Mouse (Mus musculus) CH12.LX (cell line): ENCODE measurements around the gene Ccdc167. TPM values are rescaled to one million over a fixed set of nuclear protein-coding genes. Genes with fewer than 3 reads are reported as not detected.

Source experiments
- DNase-seq: peaks from one replicate; pipeline ENCODE4 v3.0.0-alpha.2; 2013; ENCODE audit errors: extremely low read depth
- H3K27ac ChIP-seq: 2 replicates; pipeline ENCODE4 v1.5.1; 2012; ENCODE audit warnings: low read depth, mild to moderate bottlenecking, control low read depth, moderate library complexity; ENCODE audit not compliant: insufficient read depth
- H3K27me3 ChIP-seq: replicated peaks from 2 replicates; pipeline ENCODE3; 2012; ENCODE audit warnings: inconsistent platforms
- H3K36me3 ChIP-seq, 2 experiments: replicated peaks in 1 of 2; 2 replicates each; pipeline versions ENCODE3 to v1.6.1; 2012; ENCODE audit warnings: inconsistent platforms in 1 of 2, low read length in 1 of 2, mild to moderate bottlenecking in 1 of 2, mixed read lengths in 1 of 2, moderate library complexity in 1 of 2; ENCODE audit not compliant: control insufficient read depth in 1 of 2, insufficient read depth in 1 of 2
- H3K4me1 ChIP-seq, 2 experiments: 2 replicates each; pipeline ENCODE4 v1.6.1; 2012; ENCODE audit warnings: inconsistent platforms in 1 of 2, moderate library complexity in 1 of 2; ENCODE audit not compliant: insufficient read depth in 2 of 2, control insufficient read depth in 1 of 2
- H3K4me2 ChIP-seq: 2 replicates; pipeline ENCODE4 v1.6.1; 2012; ENCODE audit warnings: low read depth, mild to moderate bottlenecking, control low read depth; ENCODE audit not compliant: poor library complexity, insufficient read depth, severe bottlenecking
- H3K4me3 ChIP-seq, 3 experiments: fragments of 150-350 bp in 1 of 3; sonication (generic) in 1 of 3; replicated peaks in 1 of 3; 2 replicates each; pipeline versions ENCODE3 to v1.5.1; 2011 to 2012; ENCODE audit warnings: low read depth in 2 of 3, low read length in 2 of 3, mild to moderate bottlenecking in 2 of 3, moderate library complexity in 2 of 3, control low read depth in 1 of 3, improper control_type of control experiment in 1 of 3, inconsistent platforms in 1 of 3, mixed read lengths in 1 of 3; ENCODE audit not compliant: poor library complexity in 1 of 3
- H3K79me2 ChIP-seq: replicated peaks from 2 replicates; pipeline ENCODE4 v1.6.1; 2012; ENCODE audit warnings: mild to moderate bottlenecking, moderate library complexity; ENCODE audit not compliant: control insufficient read depth, poor library complexity, insufficient read depth, severe bottlenecking; ENCODE audit errors: extremely low read depth
- H3K9ac ChIP-seq: 2 replicates; pipeline ENCODE4 v1.6.1; 2012; ENCODE audit warnings: low read depth, mild to moderate bottlenecking, control low read depth, moderate library complexity; ENCODE audit not compliant: insufficient read depth
- H3K9me3 ChIP-seq: replicated peaks from 2 replicates; pipeline ENCODE3; 2012; ENCODE audit warnings: low read length, inconsistent platforms, mixed read lengths
- BHLHE40 ChIP-seq: IDR thresholded peaks from 2 replicates; pipeline ENCODE4 v1.6.1; 2011; ENCODE audit warnings: mild to moderate bottlenecking, low read depth, low read length, improper control_type of control experiment
- CHD1 ChIP-seq: IDR thresholded peaks from 2 replicates; pipeline ENCODE4 v1.6.1; 2012; ENCODE audit warnings: low read depth, low read length, improper control_type of control experiment, inconsistent platforms
- CTCF ChIP-seq, 2 experiments: IDR thresholded peaks in 1 of 2; conservative IDR thresholded peaks in 1 of 2; 2 replicates each; pipeline ENCODE4 v1.5.1; 2011 to 2012; ENCODE audit warnings: low read depth in 2 of 2, low read length in 2 of 2, improper control_type of control experiment in 1 of 2, inconsistent platforms in 1 of 2, mild to moderate bottlenecking in 1 of 2, moderate library complexity in 1 of 2
- E2F4 ChIP-seq: IDR thresholded peaks from 2 replicates; pipeline ENCODE4 v1.6.1; 2011; ENCODE audit warnings: low read depth, low read length, improper control_type of control experiment; ENCODE audit not compliant: insufficient replicate concordance
- ELF1 ChIP-seq: IDR thresholded peaks from 2 replicates; pipeline ENCODE4 v1.6.1; 2014; ENCODE audit warnings: low read depth, mild to moderate bottlenecking, inconsistent platforms, low read length, improper control_type of control experiment
- EP300 ChIP-seq: IDR thresholded peaks from 2 replicates; pipeline ENCODE4 v1.6.1; 2011; ENCODE audit warnings: low read length, improper control_type of control experiment
- GABPA ChIP-seq: IDR thresholded peaks from 2 replicates; pipeline ENCODE4 v1.6.1; 2012; ENCODE audit warnings: low read depth, low read length, improper control_type of control experiment, inconsistent platforms; ENCODE audit not compliant: insufficient replicate concordance
- HCFC1 ChIP-seq: IDR thresholded peaks from 2 replicates; pipeline ENCODE4 v1.6.1; 2012; ENCODE audit warnings: low read depth, mild to moderate bottlenecking, inconsistent platforms, low read length, improper control_type of control experiment
- JUN ChIP-seq: IDR thresholded peaks from 2 replicates; pipeline ENCODE4 v1.6.1; 2011; ENCODE audit warnings: low read depth, mild to moderate bottlenecking, low read length, improper control_type of control experiment, moderate library complexity; ENCODE audit not compliant: insufficient read depth
- KAT2A ChIP-seq: IDR thresholded peaks from 2 replicates; pipeline ENCODE4 v1.6.1; 2012; ENCODE audit warnings: low read length, improper control_type of control experiment, inconsistent platforms; ENCODE audit not compliant: insufficient replicate concordance
- MAZ ChIP-seq: IDR thresholded peaks from 2 replicates; pipeline ENCODE4 v1.6.1; 2012; ENCODE audit warnings: low read depth, mild to moderate bottlenecking, inconsistent platforms, low read length, improper control_type of control experiment, moderate library complexity
- MXI1 ChIP-seq: IDR thresholded peaks from 2 replicates; pipeline ENCODE4 v1.6.1; 2011; ENCODE audit warnings: mild to moderate bottlenecking, low read depth, low read length, improper control_type of control experiment
- MYC ChIP-seq: IDR thresholded peaks from 2 replicates; pipeline ENCODE4 v1.6.1; 2011; ENCODE audit warnings: low read depth, mild to moderate bottlenecking, improper control_type of control experiment, low read length
- PAX5 ChIP-seq: IDR thresholded peaks from 2 replicates; pipeline ENCODE4 v1.6.1; 2012; ENCODE audit warnings: low read length, inconsistent platforms, mixed read lengths
- POLR2A ChIP-seq: IDR thresholded peaks from 2 replicates; pipeline ENCODE4 v1.6.1; 2011; ENCODE audit warnings: low read depth, mild to moderate bottlenecking, improper control_type of control experiment, low read length
- RCOR1 ChIP-seq: conservative IDR thresholded peaks from 2 replicates; pipeline ENCODE4 v1.6.1; 2012; ENCODE audit warnings: low read depth, mild to moderate bottlenecking, inconsistent platforms, low read length, improper control_type of control experiment
- SMC3 ChIP-seq: IDR thresholded peaks from 2 replicates; pipeline ENCODE4 v1.6.1; 2011; ENCODE audit warnings: low read depth, low read length, improper control_type of control experiment
- UBTF ChIP-seq: IDR thresholded peaks from 2 replicates; pipeline ENCODE4 v1.6.1; 2012; ENCODE audit warnings: low read depth, mild to moderate bottlenecking, inconsistent platforms, low read length, improper control_type of control experiment, moderate library complexity
- ZC3H11A ChIP-seq: IDR thresholded peaks from 2 replicates; pipeline ENCODE4 v1.6.1; 2012; ENCODE audit warnings: low read depth, mild to moderate bottlenecking, inconsistent platforms, low read length, improper control_type of control experiment
- ZKSCAN1 ChIP-seq: IDR thresholded peaks from 2 replicates; pipeline ENCODE4 v1.6.1; 2012; ENCODE audit warnings: low read depth, inconsistent platforms, low read length, improper control_type of control experiment, borderline replicate concordance
- dilution Hi-C: fragments of 300-500 bp; cut with MboI; formaldehyde crosslinking; loops from 2 replicates; pipeline ENCODE4 v1.14.3; 2020; ENCODE audit warnings: low sequenced_read_pairs; ENCODE audit not compliant: extremely low pct_unique_long_range_greater_than_20kb, extremely low pct_ligation_motif_present
- in situ Hi-C: fragments of 300-500 bp; cut with MboI; formaldehyde crosslinking; loops from 3 replicates; pipeline ENCODE4 v1.14.3; 2019; ENCODE audit warnings: low sequenced_read_pairs, low pct_ligation_motif_present, low pct_unique_long_range_greater_than_20kb, mixed read lengths
- polyA plus RNA-seq: library from polyadenylated mRNA; unstranded; fragments of >175 nt; gene quantifications from 2 replicates; pipeline ENCODE4 v1.2.1, GENCODE M21; 2012; ENCODE audit warnings: low read depth; ENCODE audit not compliant: insufficient read length
- total RNA-seq, 2 experiments: library from RNA; depleted of rRNA; stranded (reverse); fragments of 300-350 nt in 1 of 2; fragments of >200 nt in 1 of 2; gene quantifications; 2 replicates each; pipeline ENCODE4 v1.2.3; 2012 to 2014

Ccdc167 gene
- total and polyA plus RNA-seq, 3 experiments: 8.8 to 18.7 (median 12.0) TPM

GRCm38 (mm10) chr17:29696940-29697339 is 19.9 kb downstream of the Ccdc167 start:
- in situ Hi-C loops: no loop called here
- Histone ChIP-seq H3K27me3 (no peaks in the 10 kb centered on the region), H3K4me3 (no peak overlapping the region), H3K79me2 (no peaks in the 10 kb centered on the region), H3K36me3 (peaks cover 79 to 90% of the 10 kb centered on the region in 2 experiments), H3K4me1 (peaks cover 9 to 80% of the 10 kb centered on the region in 2 experiments), H3K9ac (no peak overlapping the region), H3K9me3 (no peaks in the 10 kb centered on the region), H3K27ac (no peak overlapping the region), H3K4me2 (no peak overlapping the region)
- TF ChIP-seq MYC (no peak), SMC3 (no peak), POLR2A (no peak), HCFC1 (no peak), MXI1 (no peak), PAX5 (no peak), ZKSCAN1 (no peak), GABPA (no peak), JUN (no peak), BHLHE40 (no peak), ZC3H11A (no peak), E2F4 (no peak), MAZ (no peak)
- dilution Hi-C loops: no loop called here
- DNase-seq: no peak

GRCm38 (mm10) chr17:29694516-29694915 is 22.3 kb downstream of the Ccdc167 start:
- Histone ChIP-seq H3K36me3 (peaks cover 75 to 89% of the 10 kb centered on the region in 2 experiments), H3K27me3 (no peaks in the 10 kb centered on the region), H3K9me3 (no peaks in the 10 kb centered on the region), H3K9ac (no peak overlapping the region), H3K4me1 (peaks cover 9 to 62% of the 10 kb centered on the region in 2 experiments), H3K4me2 (no peak overlapping the region), H3K4me3 (no peak overlapping the region), H3K79me2 (no peaks in the 10 kb centered on the region), H3K27ac (no peak overlapping the region)
- dilution Hi-C loops (no loop called here), in situ Hi-C loops (no loop called here)
- TF ChIP-seq HCFC1 (no peak), ZKSCAN1 (no peak), CHD1 (no peak), ELF1 (no peak), E2F4 (no peak), UBTF (no peak), MXI1 (no peak), KAT2A (no peak), RCOR1 (no peak), CTCF (conservative IDR thresholded peaks at IDR 0.05 in 1 of 2, IDR thresholded peaks at IDR 0.05 in 1 of 2; ENCODE audit: low read depth in 2 of 2, low read length in 2 of 2) (no peak), EP300 (no peak)
- no peak for DNase-seq
